Mouse (Mus musculus) lung, adult 2 months (tissue): ENCODE data around the gene Gm15155. TPM values are rescaled to one million over a fixed set of nuclear protein-coding genes. Genes with fewer than 3 reads are reported as not detected.
"Not testable (repeated sequence)": the region's sequence is repeated elsewhere in the genome, so short reads cannot be mapped to it uniquely, and the experiment has no call there.

Experiments
- DNase-seq: peaks from one replicate; pipeline ENCODE4 v3.0.0; 2022
- H3K4me1 ChIP-seq: fragments of 200-500 bp; 2 replicates; pipeline ENCODE4 v1.6.1; 2011; ENCODE audit warnings: low read length; ENCODE audit not compliant: control insufficient read depth, insufficient read depth
- H3K4me3 ChIP-seq: fragments of 200-500 bp; replicated peaks from 2 replicates; pipeline ENCODE3; 2011; ENCODE audit warnings: low read depth, mild to moderate bottlenecking, control low read depth, low read length; ENCODE audit errors: extremely low read depth
- CTCF ChIP-seq: fragments of 200-500 bp; IDR thresholded peaks from 2 replicates; pipeline ENCODE4 v1.5.1; 2011; ENCODE audit warnings: mild to moderate bottlenecking, low read length, control low read depth; ENCODE audit not compliant: insufficient read depth
- POLR2A ChIP-seq: fragments of 200-500 bp; IDR thresholded peaks from 2 replicates; pipeline ENCODE4 v1.6.1; 2011; ENCODE audit warnings: low read depth, mild to moderate bottlenecking, control low read depth, low read length, borderline replicate concordance; ENCODE audit errors: extremely low read depth
- WGBS: fragments of 180-500 bp; shearing (Covaris S2); methylation state at CpG from one replicate; pipeline ENCODE4 v1.1.7; 2018; 5-methylcytosine and 5-hydroxymethylcytosine counted together
- polyA plus RNA-seq: library from polyadenylated mRNA; depleted of rRNA; stranded (reverse); fragments of >200 nt; gene quantifications from 2 replicates; pipeline ENCODE4 v1.2.3, GENCODE M21; 2012; rRNA removed

The Gm15155 gene
- polyA plus RNA-seq, 1 experiment, result not detected

DNA sequence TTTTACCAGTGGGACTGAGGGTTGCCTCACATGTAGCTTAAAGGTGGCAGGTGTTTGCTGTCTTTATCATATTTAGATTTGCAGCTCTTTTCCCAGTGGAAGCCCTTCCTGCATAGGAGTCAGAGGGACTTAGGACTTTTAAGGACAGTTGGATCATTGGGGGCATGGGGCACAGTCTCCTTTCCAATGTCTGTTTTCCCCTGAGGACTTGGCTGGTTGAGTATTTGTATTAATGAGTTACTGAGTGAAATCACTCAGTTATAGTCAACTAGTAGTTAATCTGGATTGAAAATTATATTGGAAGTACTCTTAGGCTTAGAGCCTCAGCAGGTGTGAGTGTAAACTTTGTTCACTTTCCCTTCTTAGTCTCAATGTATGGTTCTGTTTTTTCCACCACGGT lies 275.5 kb downstream of the Gm15155 start:
- DNase-seq, result no peak
- Histone ChIP-seq H3K4me3 (no peak overlapping the region), H3K4me1 (no peaks in the 10 kb centered on the region)
- WGBS, result 63% methylated on average over 1 of the region's 1 CpGs
- TF ChIP-seq CTCF (no peak), POLR2A (no peak)

DNA sequence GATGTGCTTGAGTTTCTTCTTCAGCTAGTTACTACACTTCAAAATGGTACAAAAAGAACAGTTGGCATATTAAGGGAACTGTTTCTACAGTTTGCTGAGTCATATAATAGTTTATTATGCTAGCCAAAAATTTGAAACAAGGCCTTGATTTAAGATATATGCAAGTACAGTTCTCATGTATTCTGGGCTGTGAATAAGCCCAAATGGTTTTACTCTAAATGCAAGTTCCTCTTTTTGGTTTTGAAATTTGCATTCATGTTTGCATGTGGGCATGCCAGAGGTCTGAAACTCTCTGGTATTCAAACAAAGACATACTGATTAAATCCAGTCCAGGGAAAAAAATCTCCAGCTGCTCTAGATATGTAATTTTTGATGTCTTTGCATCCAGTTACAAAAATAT lies 277.2 kb downstream of the Gm15155 start:
- DNase-seq, result no peak
- no peak for TF ChIP-seq POLR2A
- TF ChIP-seq CTCF, result no peak
- H3K4me3 ChIP-seq, result no peak overlapping the region
- no peaks in the 10 kb centered on the region for H3K4me1 ChIP-seq

DNA sequence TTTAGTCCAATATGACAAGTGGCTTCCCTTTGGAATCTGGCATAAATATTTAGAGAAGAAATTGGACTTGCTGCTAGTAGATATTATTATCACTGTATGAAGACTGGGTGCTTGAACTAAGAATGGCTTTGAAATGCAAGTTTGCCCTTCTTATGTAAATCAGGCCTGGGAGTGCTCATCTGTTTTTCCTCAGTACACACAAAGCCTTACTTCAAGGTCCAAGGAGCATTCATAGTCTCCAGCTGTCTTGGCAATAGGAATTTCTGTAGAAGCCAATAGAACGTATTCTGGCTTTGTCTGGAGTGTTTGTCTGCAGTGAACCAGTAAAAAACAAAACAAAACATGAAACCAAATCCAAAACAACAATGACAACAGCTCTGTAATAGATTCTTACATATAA lies 278.6 kb downstream of the Gm15155 start:
- no peak for TF ChIP-seq POLR2A
- no peak for TF ChIP-seq CTCF
- 30% methylated on average over 1 of the region's 1 CpGs for WGBS
- H3K4me1 ChIP-seq, result no peaks in the 10 kb centered on the region
- H3K4me3 ChIP-seq, result no peak overlapping the region
- DNase-seq, result no peak

DNA sequence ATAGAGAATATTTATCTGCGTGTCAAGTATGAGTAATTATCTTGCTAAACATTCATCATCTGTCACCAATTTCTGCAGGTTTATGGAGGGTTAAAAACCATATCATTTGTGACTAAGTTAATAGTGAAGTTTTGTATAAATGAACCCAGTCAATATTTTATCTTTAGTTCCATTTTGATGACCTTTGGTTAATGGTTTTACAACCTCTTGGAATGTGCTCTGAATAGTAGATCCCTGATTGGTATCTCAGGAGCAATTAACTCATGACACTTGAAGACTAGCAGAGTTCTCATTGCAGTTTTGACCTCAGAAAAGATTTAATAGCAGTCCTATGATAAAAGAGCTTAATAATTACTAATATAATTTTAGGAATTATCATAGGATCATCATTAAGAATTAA lies 385.2 kb downstream of the Gm15155 start:
- Histone ChIP-seq H3K4me1 (no peaks in the 10 kb centered on the region), H3K4me3 (no peak overlapping the region)
- WGBS, result 66% methylated on average over 1 of the region's 1 CpGs
- TF ChIP-seq CTCF (no peak), POLR2A (no peak)
- DNase-seq, result no peak

DNA sequence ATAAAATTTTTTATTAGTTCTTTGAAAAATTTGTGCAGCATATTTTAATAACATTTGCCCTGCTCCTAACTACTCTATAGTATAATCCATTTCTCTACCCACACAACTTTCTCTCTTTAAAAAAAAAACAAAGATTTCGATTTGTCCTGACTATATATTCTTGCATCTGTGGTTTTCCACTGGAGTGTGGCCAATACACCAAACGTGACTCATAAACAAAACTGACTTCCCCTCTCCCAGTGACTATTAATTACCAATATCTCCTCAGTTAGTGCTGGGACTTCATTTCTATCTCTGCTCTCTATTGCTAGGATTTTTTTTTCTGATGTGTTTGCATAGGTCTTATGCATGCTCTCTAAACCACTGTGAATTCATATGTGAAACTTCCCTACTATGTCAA lies 531.2 kb downstream of the Gm15155 start:
- TF ChIP-seq CTCF (no peak), POLR2A (no peak)
- no peaks in the 10 kb centered on the region for H3K4me1 ChIP-seq
- no peak for DNase-seq
- no peak overlapping the region for H3K4me3 ChIP-seq
- WGBS, result 42% methylated on average over 2 of the region's 2 CpGs

DNA sequence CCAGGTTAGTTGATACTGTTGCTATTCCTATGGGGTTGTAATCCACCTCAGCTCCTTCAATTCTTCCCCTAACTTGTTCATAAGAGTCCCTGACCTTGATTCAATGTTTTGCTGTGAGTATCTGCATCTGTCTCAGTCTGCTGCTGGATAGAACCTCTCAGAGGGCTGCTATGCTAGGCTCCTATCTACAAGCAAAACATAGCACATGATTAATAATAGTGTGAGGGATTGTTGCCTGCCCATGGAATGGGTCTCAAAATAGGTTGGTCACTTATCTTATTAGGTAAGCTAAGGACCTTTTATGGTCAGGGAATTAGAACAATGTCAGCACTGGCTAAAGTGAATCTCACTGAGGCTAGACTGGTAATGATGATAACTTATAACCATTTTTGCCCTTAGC lies 547.0 kb downstream of the Gm15155 start:
- Histone ChIP-seq H3K4me3 (no peak overlapping the region), H3K4me1 (no peaks in the 10 kb centered on the region)
- DNase-seq, result no peak
- no peak for TF ChIP-seq POLR2A
- no peak for TF ChIP-seq CTCF

- DNase-seq, H3K4me1 ChIP-seq, H3K4me3 ChIP-seq: not testable (repeated sequence)
Measured at GRCm38 (mm10) chrX:156303806-156304205, 679.3 kb downstream of the Gm15155 start.

Other genes starting within 250 kb of the Gm15155 start
- 0.22 and 0.46 TPM in 2 replicates for gene Ptchd1, start 927 bp upstream of the Gm15155 start, polyA plus RNA-seq